Mouse (Mus musculus): ENCODE measurements around the gene Psmb3. TPM values are rescaled to one million over a fixed set of nuclear protein-coding genes. Genes with fewer than 3 reads are reported as not detected.

Gene Psmb3
- polyA plus RNA-seq, 1 experiment from 2014 or later: 473 TPM

- H3K4me2 ChIP-seq: no peak overlapping the region
- H3K27me3 ChIP-seq: no peaks in the 10 kb centered on the region
- no peak overlapping the region for H3K27ac ChIP-seq (replicated peaks)
- H3K9me3 ChIP-seq: no peaks in the 10 kb centered on the region
- H3K9ac ChIP-seq: no peak overlapping the region
- H3K4me1 ChIP-seq (replicated peaks): peaks cover 5% of the 10 kb centered on the region
- 90% methylated on average over 5 of the region's 5 CpGs for WGBS
- H3K36me3 ChIP-seq: peaks cover 73% of the 10 kb centered on the region
- H3K4me3 ChIP-seq: no peak overlapping the region
- ATAC-seq (ENCODE audit: low read depth): no peak
Measured at GRCm38 (mm10) chr11:97748496-97748895, 45.3 kb downstream of the Psmb3 start.

GRCm38 (mm10) chr11:97753277-97753676, 50.1 kb downstream of the Psmb3 start:
- H3K4me1 ChIP-seq (replicated peaks): no peaks in the 10 kb centered on the region
- no peak overlapping the region for H3K4me3 ChIP-seq
- H3K27ac ChIP-seq (replicated peaks): no peak overlapping the region
- 95% methylated on average over 8 of the region's 8 CpGs for WGBS
- H3K36me3 ChIP-seq: peaks cover 93% of the 10 kb centered on the region
- H3K27me3 ChIP-seq: no peaks in the 10 kb centered on the region
- no peak for ATAC-seq (ENCODE audit: low read depth)
- H3K9ac ChIP-seq: no peak overlapping the region
- no peak overlapping the region for H3K4me2 ChIP-seq
- H3K9me3 ChIP-seq: no peaks in the 10 kb centered on the region

DNA sequence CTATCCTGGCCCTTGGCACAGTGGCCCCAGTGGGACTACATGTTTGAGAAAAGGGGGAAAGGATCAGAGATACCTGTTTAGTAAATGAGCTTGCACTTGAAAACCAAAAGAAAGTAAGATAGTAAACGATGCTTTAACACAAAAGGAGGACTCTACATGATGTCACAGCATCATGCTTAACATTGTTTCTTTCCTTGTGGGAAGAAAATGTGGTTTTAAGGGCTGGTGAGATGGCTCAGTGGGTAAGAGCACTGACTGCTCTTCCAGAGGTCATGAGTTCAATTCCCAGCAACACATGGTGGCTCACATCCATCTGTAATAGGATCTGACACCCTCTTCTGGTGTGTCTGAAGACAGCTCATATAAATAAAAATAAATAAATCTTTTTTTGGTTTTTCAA, 54.9 kb downstream of the Psmb3 start:
- Histone ChIP-seq H3K4me3 (no peak overlapping the region), H3K27me3 (no peaks in the 10 kb centered on the region), H3K4me1 (replicated peaks) (no peaks in the 10 kb centered on the region), H3K9me3 (no peaks in the 10 kb centered on the region), H3K36me3 (peaks cover 96% of the 10 kb centered on the region), H3K9ac (no peak overlapping the region), H3K27ac (replicated peaks) (no peak overlapping the region), H3K4me2 (no peak overlapping the region)
- WGBS: 94% methylated on average over 1 of the region's 1 CpGs
- no peak for ATAC-seq (ENCODE audit: low read depth)

- Histone ChIP-seq H3K27ac (replicated peaks) (no peak overlapping the region), H3K9me3 (no peaks in the 10 kb centered on the region), H3K27me3 (no peaks in the 10 kb centered on the region), H3K4me1 (replicated peaks) (no peaks in the 10 kb centered on the region), H3K36me3 (peaks cover 90% of the 10 kb centered on the region), H3K4me2 (no peak overlapping the region), H3K4me3 (no peak overlapping the region), H3K9ac (no peak overlapping the region)
- no peak for ATAC-seq (ENCODE audit: low read depth)
- WGBS: 85% methylated on average over 6 of the region's 6 CpGs
Measured at GRCm38 (mm10) chr11:97758942-97759341, 55.7 kb downstream of the Psmb3 start.

DNA sequence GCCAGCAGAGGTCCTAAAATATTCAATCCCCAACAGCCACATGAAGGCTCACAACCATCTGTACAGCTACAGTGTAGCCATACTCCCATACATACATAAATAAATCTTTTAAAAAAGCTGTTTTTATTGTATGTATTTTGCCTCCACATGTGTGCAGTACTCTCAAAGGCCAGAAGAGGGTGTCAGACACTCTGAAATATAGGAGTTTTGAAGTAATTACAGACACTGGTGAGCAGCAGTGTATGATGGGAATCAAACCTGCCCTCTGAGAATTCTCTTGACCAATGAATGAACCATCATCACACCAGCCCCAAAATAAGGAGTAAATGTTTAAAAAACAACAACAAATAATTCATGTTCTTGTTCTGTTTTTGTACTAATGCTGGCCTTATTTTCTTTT, 58.4 kb downstream of the Psmb3 start:
- Histone ChIP-seq H3K4me2 (no peak overlapping the region), H3K27me3 (no peaks in the 10 kb centered on the region), H3K4me1 (replicated peaks) (peaks cover 18% of the 10 kb centered on the region), H3K9me3 (no peaks in the 10 kb centered on the region), H3K36me3 (peaks cover 72% of the 10 kb centered on the region), H3K4me3 (no peak overlapping the region), H3K27ac (replicated peaks) (no peak overlapping the region), H3K9ac (no peak overlapping the region)
- ATAC-seq (ENCODE audit: low read depth): no peak

Small RNA genes within 50 kb of the gene (microRNA-seq; reads per million reads assigned to microRNA genes)
- gene Gm24158 (not detected), gene Mir6927 (not detected), gene Mir8102 (not detected)

Other genes with a start within 250 kb of the Psmb3 start
- gene 4933428G20Rik, start 203.1 kb upstream of the Psmb3 start, polyA plus RNA-seq (2015; fragmentation: Nextera tagmentation; extraction: Ambion mirVana): 0.81 and 1.1 TPM in 2 replicates
- gene Srcin1, start 127.2 kb upstream of the Psmb3 start, polyA plus RNA-seq (2015; fragmentation: Nextera tagmentation; extraction: Ambion mirVana): 5.7 and 7.0 TPM in 2 replicates
- gene Epop, start 73.7 kb upstream of the Psmb3 start, polyA plus RNA-seq (2015; fragmentation: Nextera tagmentation; extraction: Ambion mirVana): 3.6 and 4.1 TPM in 2 replicates
- gene Mllt6, start 40.0 kb upstream of the Psmb3 start, polyA plus RNA-seq (2015; fragmentation: Nextera tagmentation; extraction: Ambion mirVana): 3.2 and 3.4 TPM in 2 replicates
- gene Cisd3, start 17.6 kb upstream of the Psmb3 start, polyA plus RNA-seq (2015; fragmentation: Nextera tagmentation; extraction: Ambion mirVana): 32.9 and 40.5 TPM in 2 replicates
- gene Pcgf2, start 2.9 kb upstream of the Psmb3 start, polyA plus RNA-seq (2015; fragmentation: Nextera tagmentation; extraction: Ambion mirVana): 20.4 and 22.6 TPM in 2 replicates
- 3.7 and 4.4 TPM in 2 replicates for gene Pip4k2b, start 41.3 kb downstream of the Psmb3 start, polyA plus RNA-seq (2015; fragmentation: Nextera tagmentation; extraction: Ambion mirVana)
- gene Cwc25, start 63.2 kb downstream of the Psmb3 start, polyA plus RNA-seq (2015; fragmentation: Nextera tagmentation; extraction: Ambion mirVana): 18.8 and 19.1 TPM in 2 replicates
- 0.67 TPM in 1 of 2 replicates, not detected in the other for gene 1700001P01Rik, start 72.5 kb downstream of the Psmb3 start, polyA plus RNA-seq (2015; fragmentation: Nextera tagmentation; extraction: Ambion mirVana)
- gene Rpl23, start 79.0 kb downstream of the Psmb3 start, polyA plus RNA-seq (2015; fragmentation: Nextera tagmentation; extraction: Ambion mirVana): 351 and 415 TPM in 2 replicates
- gene Lasp1, start 95.6 kb downstream of the Psmb3 start, polyA plus RNA-seq (2015; fragmentation: Nextera tagmentation; extraction: Ambion mirVana): 114 and 123 TPM in 2 replicates
- 31.0 and 32.3 TPM in 2 replicates for gene B230217C12Rik, start 137.4 kb downstream of the Psmb3 start, polyA plus RNA-seq (2015; fragmentation: Nextera tagmentation; extraction: Ambion mirVana)
- gene Fbxo47, start 180.8 kb downstream of the Psmb3 start, polyA plus RNA-seq (2015; fragmentation: Nextera tagmentation; extraction: Ambion mirVana): 0.52 and 0.53 TPM in 2 replicates

Data from neural tube, embryonic 13.5 days (tissue).